Mouse (Mus musculus): ENCODE measurements around the gene Best2.

DNA sequence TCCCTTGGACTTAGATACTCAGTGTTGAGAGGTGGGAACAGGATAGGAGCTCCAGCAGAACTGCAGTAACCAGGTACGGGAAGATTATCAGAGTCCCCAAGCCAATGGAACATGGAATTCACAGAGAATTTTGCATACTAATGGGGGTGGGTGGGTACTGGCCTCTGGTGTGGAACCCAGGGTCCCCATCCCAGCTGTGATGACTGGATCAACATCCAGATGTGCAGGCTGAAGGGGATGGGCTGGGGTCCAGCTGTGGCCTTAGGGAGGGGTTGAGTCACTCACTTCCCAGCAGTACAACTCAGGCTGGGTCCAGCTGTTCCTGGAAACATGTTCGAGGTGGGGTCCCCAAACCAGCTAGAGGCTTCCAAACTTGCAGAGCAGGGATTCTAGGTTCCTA lies 26.4 kb downstream of the Best2 start:
- TF ChIP-seq CTCF (IDR thresholded peaks at IDR 0.05; ENCODE audit: low read depth) (no peak), EP300 (IDR thresholded peaks at IDR 0.05; ENCODE audit: low read depth) (no peak)

Measured in liver, embryonic 14.5 days (tissue).